Mouse (Mus musculus): ENCODE data around the gene Atic. TPM values are rescaled to one million over a fixed set of nuclear protein-coding genes. Genes with fewer than 3 reads are reported as not detected.

The Atic gene
- polyA plus RNA-seq, 1 experiment from 2014 or later = 45.5 TPM

DNA sequence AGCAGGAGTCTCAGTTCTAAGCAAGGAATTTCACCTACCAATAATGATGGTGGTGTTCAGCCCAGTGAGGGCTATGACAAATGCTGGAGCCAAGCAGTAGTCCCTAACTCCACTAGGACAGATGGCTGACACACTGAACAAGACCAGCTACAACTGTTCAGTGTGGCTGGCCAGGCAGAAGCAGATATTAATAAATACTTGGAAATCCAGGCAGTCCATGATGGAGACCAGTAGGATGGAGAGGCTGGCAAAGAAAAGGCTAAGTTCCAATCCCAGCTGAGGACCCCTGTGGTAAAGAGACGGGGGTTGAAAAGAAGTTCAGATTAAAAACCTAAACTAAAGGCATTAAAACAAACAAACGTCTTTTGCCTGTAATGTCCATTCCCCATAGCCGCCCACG, 17.3 kb upstream of the Atic start:
- 85% methylated on average over 4 of the region's 4 CpGs for WGBS

DNA sequence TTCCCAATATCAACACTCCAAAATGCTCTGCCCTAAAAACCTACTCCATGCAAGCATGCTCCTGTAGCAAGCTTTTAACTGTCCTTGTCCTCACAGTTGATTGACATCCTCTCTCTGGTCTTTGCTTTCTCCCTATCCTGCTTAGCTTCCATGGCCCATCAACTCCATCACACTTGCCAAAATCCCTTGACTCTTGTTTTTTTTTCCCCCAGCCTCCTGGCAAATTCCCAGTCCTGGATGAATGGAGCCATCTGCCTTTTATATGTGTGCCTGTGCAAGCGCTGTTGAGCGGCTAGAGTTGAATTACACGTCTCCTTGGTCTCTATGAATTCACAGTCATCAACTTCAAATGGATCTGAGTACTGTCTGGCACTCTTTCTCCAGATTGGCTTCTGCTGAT, 16.5 kb upstream of the Atic start:
- DNase-seq (ENCODE audit: low spot score) = peak; percentile 33
- no peak overlapping the region for H3K9ac ChIP-seq (ENCODE audit: low read depth, low read length)
- no peak for TF ChIP-seq CTCF (IDR thresholded peaks at IDR 0.05; ENCODE audit: low read depth)
- no peak overlapping the region for H3K4me3 ChIP-seq (replicated peaks; ENCODE audit: low read depth, low read length)
- WGBS = 46% methylated on average over 3 of the region's 3 CpGs
- H3K27ac ChIP-seq = no peak overlapping the region
- no peaks in the 10 kb centered on the region for H3K4me1 ChIP-seq (replicated peaks; ENCODE audit: insufficient read depth, low read length)
- H3K9me3 ChIP-seq (replicated peaks; ENCODE audit: low read length) = no peaks in the 10 kb centered on the region
- no peaks in the 10 kb centered on the region for H3K27me3 ChIP-seq (ENCODE audit: insufficient read depth, low read length)
- no peak for ATAC-seq (replicated peaks; ENCODE audit: low FRiP score, low read depth)
- H3K36me3 ChIP-seq (ENCODE audit: insufficient read depth, low read length) = no peaks in the 10 kb centered on the region
- H3K4me2 ChIP-seq (ENCODE audit: low read length) = no peak overlapping the region

More for the DNA sequence above, 17.3 kb upstream of the Atic start:
- TF ChIP-seq CTCF (IDR thresholded peaks at IDR 0.05; ENCODE audit: low read depth) = no peak
- ATAC-seq (replicated peaks; ENCODE audit: low FRiP score, low read depth) (no peak), DNase-seq (ENCODE audit: low spot score) (no peak)
- Histone ChIP-seq H3K9me3 (replicated peaks; ENCODE audit: low read length) (no peaks in the 10 kb centered on the region), H3K36me3 (ENCODE audit: insufficient read depth, low read length) (no peaks in the 10 kb centered on the region), H3K27me3 (ENCODE audit: insufficient read depth, low read length) (no peaks in the 10 kb centered on the region), H3K9ac (ENCODE audit: low read depth, low read length) (no peak overlapping the region), H3K4me3 (replicated peaks; ENCODE audit: low read depth, low read length) (no peak overlapping the region), H3K4me1 (replicated peaks; ENCODE audit: insufficient read depth, low read length) (no peaks in the 10 kb centered on the region), H3K4me2 (ENCODE audit: low read length) (no peak overlapping the region), H3K27ac (no peak overlapping the region)

DNA sequence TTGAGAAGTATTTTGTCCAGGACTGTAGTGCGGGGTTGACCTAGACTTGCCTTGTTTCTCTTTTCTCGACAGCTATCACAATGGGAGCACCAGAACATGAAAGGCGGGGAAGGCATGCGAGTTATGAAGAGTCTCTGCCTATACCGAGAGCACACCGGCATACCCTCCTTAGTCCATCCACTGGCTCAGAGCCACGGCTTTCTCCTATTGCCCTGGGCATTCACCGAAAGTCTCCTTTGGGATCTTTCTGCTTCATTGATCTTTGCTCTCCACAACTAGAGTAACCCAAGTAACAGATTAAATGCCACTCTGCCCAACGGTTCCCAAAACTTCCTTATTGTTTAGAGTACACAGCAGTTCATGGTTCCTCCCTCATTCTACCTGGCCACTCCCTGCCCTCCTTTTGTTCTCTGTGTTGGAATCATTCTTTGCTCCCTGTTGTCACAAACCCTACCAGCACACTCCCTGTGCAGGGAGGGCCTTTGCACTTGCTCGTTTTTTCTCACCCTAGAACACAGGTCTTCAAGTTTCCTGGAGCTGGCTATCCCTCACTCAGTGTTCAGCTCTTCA, 6.2 kb upstream of the Atic start:
- no peaks in the 10 kb centered on the region for H3K4me1 ChIP-seq (replicated peaks; ENCODE audit: insufficient read depth, low read length)
- no peaks in the 10 kb centered on the region for H3K27me3 ChIP-seq (ENCODE audit: insufficient read depth, low read length)
- no peak overlapping the region for H3K4me3 ChIP-seq (replicated peaks; ENCODE audit: low read depth, low read length)
- ATAC-seq (replicated peaks; ENCODE audit: low FRiP score, low read depth) (no peak), DNase-seq (ENCODE audit: low spot score) (no peak)
- H3K36me3 ChIP-seq (ENCODE audit: insufficient read depth, low read length) = no peaks in the 10 kb centered on the region
- no peak overlapping the region for H3K4me2 ChIP-seq (ENCODE audit: low read length)
- H3K27ac ChIP-seq = no peak overlapping the region
- no peaks in the 10 kb centered on the region for H3K9me3 ChIP-seq (replicated peaks; ENCODE audit: low read length)
- H3K9ac ChIP-seq (ENCODE audit: low read depth, low read length) = no peak overlapping the region
- WGBS = 68% methylated on average over 10 of the region's 10 CpGs
- TF ChIP-seq CTCF (IDR thresholded peaks at IDR 0.05; ENCODE audit: low read depth) = no peak

DNA sequence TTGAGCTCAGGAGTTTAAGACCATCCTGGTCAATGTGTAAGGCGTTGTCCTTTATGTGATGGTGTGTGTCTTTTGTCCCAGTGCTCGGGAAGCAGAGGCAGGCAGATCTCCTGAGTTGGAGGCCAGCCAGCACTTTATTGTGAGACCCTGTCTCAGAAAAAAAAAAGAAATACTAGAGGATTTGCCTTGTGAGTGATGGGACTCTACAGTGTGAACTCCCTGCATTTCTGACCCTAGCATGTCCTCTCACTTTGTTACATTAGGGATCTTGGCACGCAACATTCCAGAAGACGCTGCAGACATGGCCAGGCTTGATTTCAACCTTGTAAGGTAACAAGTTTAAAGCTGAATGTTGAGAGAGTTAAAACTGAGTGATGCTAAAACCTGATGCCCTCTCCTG, 3.7 kb downstream of the Atic start:
- H3K36me3 ChIP-seq (ENCODE audit: insufficient read depth, low read length) = peaks cover 33% of the 10 kb centered on the region
- ATAC-seq (replicated peaks; ENCODE audit: low FRiP score, low read depth) (no peak), DNase-seq (ENCODE audit: low spot score) (no peak)
- no peak overlapping the region for H3K4me2 ChIP-seq (ENCODE audit: low read length)
- no peak overlapping the region for H3K4me3 ChIP-seq (replicated peaks; ENCODE audit: low read depth, low read length)
- H3K9me3 ChIP-seq (replicated peaks; ENCODE audit: low read length) = no peaks in the 10 kb centered on the region
- no peak for TF ChIP-seq CTCF (IDR thresholded peaks at IDR 0.05; ENCODE audit: low read depth)
- H3K4me1 ChIP-seq (replicated peaks; ENCODE audit: insufficient read depth, low read length) = 0 out of 2 replicates have a peak, but pooled peaks cover 6% of the 10 kb centered on the region
- H3K27me3 ChIP-seq (ENCODE audit: insufficient read depth, low read length) = no peaks in the 10 kb centered on the region
- no peak overlapping the region for H3K27ac ChIP-seq
- no peak overlapping the region for H3K9ac ChIP-seq (ENCODE audit: low read depth, low read length)
- WGBS = 96% methylated on average over 4 of the region's 4 CpGs

DNA sequence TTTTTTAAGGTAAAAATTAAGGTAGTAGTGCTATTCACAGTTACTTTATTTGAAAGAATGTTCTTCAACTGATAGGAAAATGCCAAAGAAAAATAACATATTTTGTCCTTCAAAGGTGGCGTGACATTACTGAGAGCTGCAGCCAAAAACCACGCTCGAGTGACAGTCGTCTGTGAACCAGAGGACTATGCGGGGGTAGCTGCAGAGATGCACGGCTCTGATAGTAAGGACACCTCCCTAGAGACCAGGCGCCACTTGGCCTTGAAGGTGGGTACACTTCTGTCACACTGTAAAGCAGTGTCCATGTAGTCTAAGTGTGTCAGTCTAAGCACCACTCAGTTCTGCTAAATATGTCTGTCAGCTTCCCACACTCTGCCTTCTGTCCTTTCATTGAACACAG, 7.3 kb downstream of the Atic start:
- no peak overlapping the region for H3K9ac ChIP-seq (ENCODE audit: low read depth, low read length)
- no peaks in the 10 kb centered on the region for H3K4me1 ChIP-seq (replicated peaks; ENCODE audit: insufficient read depth, low read length)
- ATAC-seq (replicated peaks; ENCODE audit: low FRiP score, low read depth) = no peak
- WGBS = 93% methylated on average over 7 of the region's 7 CpGs
- H3K4me3 ChIP-seq (replicated peaks; ENCODE audit: low read depth, low read length) = no peak overlapping the region
- no peak overlapping the region for H3K4me2 ChIP-seq (ENCODE audit: low read length)
- H3K27me3 ChIP-seq (ENCODE audit: insufficient read depth, low read length) = no peaks in the 10 kb centered on the region
- no peak for DNase-seq (ENCODE audit: low spot score)
- H3K9me3 ChIP-seq (replicated peaks; ENCODE audit: low read length) = no peaks in the 10 kb centered on the region
- no peak for TF ChIP-seq CTCF (IDR thresholded peaks at IDR 0.05; ENCODE audit: low read depth)
- H3K36me3 ChIP-seq (ENCODE audit: insufficient read depth, low read length) = peaks cover 48% of the 10 kb centered on the region
- no peak overlapping the region for H3K27ac ChIP-seq

DNA sequence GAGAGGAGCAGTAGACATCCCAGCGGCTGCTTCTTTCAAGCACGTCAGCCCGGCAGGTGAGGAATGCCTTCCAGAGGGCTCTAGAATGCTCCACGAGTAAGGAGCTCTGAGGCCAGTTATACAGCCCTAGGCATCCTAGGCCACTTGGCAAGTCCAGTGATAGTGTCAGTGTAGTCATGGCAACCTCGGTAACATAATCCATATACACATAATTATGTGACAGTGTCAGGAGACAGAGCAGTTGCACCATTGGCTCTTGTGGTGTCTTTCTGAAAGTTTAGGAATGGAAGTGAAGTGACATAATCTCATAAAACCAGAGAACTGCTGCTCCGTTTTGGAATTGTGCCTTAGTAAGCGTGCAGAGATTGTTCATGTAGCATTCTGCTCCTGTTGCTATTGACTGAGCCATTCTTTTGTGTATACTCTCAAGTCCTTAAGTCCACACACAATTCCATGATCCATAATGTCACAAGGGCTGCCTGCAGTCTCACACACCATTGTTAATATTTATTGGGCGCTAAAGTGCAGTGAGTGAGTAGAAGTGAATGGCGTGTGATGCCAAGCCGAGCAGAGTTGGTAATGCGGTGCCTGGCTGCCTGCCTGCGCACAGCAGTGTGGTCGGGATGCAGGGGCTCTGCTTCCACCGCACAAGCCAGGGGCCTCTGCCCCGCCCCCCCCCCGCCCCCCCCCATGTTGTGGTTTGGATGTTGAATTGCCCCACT, 11.1 kb downstream of the Atic start:
- Histone ChIP-seq H3K36me3 (ENCODE audit: insufficient read depth, low read length) (peaks cover 48% of the 10 kb centered on the region), H3K27me3 (ENCODE audit: insufficient read depth, low read length) (no peaks in the 10 kb centered on the region), H3K9me3 (replicated peaks; ENCODE audit: low read length) (no peaks in the 10 kb centered on the region), H3K4me3 (replicated peaks; ENCODE audit: low read depth, low read length) (no peak overlapping the region), H3K4me1 (replicated peaks; ENCODE audit: insufficient read depth, low read length) (no peaks in the 10 kb centered on the region), H3K9ac (ENCODE audit: low read depth, low read length) (no peak overlapping the region), H3K4me2 (ENCODE audit: low read length) (no peak overlapping the region), H3K27ac (no peak overlapping the region)
- WGBS = 81% methylated on average over 16 of the region's 16 CpGs
- no peak for TF ChIP-seq CTCF (IDR thresholded peaks at IDR 0.05; ENCODE audit: low read depth)
- DNase-seq (ENCODE audit: low spot score) (no peak), ATAC-seq (replicated peaks; ENCODE audit: low FRiP score, low read depth) (no peak)

All from kidney, postnatal 0 days (tissue).